Mouse (Mus musculus) C2C12 (cell line): Measurements from ENCODE around the gene Syt3.

Experiments
- CTCF ChIP-seq: IDR thresholded peaks from one replicate; pipeline ENCODE4 v1.5.1; 2011; ENCODE audit not compliant: control insufficient read depth, insufficient read depth, insufficient read length
- MYOG ChIP-seq: IDR thresholded peaks from one replicate; pipeline ENCODE4 v1.6.1; 2011; ENCODE audit not compliant: control insufficient read depth, insufficient read length; ENCODE audit errors: extremely low read depth

DNA sequence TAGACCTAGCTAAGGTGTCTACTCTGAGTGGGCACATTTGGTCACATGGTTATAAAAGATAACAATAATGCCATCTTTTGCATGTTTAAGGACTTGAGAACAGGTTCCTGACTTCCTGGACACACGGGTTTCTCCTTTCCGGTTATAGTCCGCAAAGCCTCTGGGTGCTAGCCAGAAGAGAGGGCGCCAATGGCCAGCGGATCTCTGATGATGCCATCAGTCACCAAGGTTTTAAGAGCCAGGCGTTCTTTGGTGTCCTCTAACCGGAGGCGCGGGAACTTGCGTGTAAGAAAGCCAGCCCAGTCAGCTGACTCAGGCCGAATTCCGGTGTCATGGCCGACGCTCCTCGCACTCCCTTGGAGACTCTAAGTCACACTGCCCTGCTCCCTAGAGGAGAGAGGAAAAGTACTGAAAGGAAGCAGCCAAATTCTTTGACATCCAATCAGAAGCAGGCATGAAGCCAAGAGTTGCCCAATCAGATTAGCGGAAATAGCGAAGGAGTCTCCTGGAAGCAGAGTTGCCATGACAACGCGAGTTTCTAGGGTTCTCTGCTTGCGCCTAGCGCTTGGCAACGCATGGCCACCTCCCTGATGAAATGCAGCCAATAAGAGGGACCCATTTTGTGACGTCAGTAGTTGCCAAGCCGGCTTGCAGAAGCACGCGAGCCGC, 21.6 kb downstream of the Syt3 start:
- TF ChIP-seq CTCF (no peak), MYOG (no peak)
